Mouse (Mus musculus): ENCODE results near the gene Cldn4. TPM values are rescaled to one million over a fixed set of nuclear protein-coding genes. Genes with fewer than 3 reads are reported as not detected.
A peak's percentile ranks its signal among the peaks of the same experiment; 100 is the strongest.

The Cldn4 gene
- total RNA-seq, 2 experiments from 2014 or later, result not detected

DNA sequence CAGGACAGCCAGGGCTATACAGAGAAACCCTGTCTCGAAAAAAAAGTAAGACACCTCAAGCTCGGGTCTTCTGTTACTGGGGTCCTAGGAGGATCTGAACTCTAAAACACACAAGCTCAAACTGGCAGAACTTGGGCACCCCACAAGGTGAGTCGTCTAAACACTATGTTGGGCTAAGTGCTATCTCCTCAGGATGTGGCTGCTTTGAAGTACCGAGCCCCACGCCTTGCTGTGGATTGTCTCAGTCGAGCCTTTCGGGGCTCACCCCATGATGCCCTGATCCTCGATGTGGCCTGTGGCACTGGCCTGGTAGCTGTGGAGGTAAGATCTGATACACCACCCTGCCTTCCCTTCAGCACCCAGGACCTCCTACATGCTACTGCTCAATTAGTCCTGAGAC lies 13.5 kb downstream of the Cldn4 start:
- no peak for DNase-seq (ENCODE audit: low spot score in 2 of 2)

DNA sequence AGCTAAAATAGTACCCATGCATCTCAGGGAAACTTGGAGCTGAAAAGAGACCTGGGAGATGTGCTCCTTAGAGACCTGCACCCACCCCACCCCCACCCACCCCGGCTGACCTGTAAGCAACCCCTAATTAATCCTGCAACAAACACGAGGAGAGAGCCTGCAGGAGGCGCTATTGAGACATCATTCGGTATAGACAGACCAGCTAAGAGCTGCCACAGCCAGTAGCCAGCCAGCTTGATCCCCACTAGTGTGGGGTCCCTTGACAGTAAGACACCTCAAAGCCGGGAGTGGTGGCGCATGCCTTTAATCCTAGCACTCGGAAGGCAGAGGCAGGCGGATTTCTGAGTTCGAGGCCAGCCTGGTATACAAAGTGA lies 13.8 kb downstream of the Cldn4 start:
- peak; percentile 26 to 36 for DNase-seq (ENCODE audit: low spot score in 2 of 2)

DNA sequence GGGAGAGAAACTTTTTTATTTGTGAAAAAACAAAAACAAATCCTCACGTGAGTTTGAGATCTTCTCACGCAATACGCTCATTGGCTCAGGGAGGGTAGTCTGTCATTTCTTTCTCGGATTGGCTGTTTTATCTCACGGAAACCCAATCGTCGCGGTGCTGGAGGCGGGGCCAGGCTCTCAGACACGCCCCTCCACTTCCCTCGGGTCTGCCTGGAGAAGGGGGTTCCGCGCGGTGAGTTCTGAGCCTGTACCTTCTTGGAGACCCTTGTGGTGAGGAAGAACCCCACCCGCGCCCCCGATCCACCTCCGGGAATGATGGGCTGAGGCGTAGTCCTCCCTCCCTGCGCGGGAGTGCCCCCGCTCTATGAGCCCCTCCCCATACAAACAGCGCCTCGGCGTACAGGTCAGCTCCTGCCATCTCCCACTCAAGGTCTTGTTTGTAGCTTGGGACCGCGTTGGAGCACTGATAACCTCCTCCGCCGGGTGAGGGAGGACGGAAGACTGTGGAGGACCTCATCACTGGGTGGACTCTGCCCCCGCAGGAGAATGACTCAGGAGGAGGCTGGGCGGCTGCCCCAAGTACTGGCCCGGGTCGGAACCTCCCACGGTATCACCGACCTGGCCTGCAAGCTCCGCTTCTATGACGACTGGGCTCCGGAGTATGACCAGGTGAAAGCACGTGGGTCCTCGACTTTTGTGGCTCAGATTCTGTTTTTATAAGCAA lies 14.4 kb downstream of the Cldn4 start, which contains the start of gene Mettl27:
TSS of gene Mettl27 (plus strand) at position 190 of the 724 bp plus-strand sequence.
- DNase-seq (ENCODE audit: low spot score in 2 of 2), result peak; percentile 67 to 75

DNA sequence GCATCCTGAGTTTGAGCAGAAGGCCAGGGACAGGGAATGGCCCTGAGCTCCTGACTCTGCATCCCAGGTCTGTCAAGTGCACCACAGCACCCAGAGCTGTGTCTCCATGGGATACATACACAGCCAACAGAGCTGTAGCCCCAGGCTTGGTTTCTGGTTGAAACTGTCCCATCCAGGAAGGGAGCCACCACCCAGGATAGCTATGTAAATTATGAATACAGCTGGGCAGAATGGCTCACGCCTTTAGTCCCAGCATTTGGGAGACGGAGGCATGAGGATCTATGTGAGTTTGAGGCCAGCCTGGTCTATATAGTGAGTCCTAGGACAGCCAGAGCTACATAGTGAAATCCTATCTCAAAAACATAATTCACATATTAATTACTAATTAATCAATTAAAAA lies 16.7 kb downstream of the Cldn4 start:
- DNase-seq (ENCODE audit: low spot score in 2 of 2), result no peak

DNA sequence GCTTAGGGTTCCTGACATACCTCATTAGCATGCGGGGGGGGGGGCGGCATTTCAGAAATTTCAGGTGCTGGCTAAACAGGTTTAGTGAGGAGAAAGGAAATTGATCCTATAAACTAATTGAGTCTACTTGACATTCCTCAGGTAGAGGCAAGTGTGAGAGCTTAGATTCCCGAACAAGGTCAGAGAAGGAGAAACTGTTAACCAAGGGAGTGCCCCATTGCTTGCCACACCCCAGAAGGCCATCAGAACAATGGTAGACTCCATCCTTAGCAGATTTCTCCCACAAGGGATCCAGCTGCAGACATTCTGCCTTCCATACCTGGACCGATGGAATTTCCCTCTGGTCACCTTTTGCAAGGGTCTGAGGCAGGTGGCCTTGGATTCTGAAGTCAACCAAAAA lies 20.0 kb downstream of the Cldn4 start:
- DNase-seq (ENCODE audit: low spot score in 2 of 2), result no peak

DNA sequence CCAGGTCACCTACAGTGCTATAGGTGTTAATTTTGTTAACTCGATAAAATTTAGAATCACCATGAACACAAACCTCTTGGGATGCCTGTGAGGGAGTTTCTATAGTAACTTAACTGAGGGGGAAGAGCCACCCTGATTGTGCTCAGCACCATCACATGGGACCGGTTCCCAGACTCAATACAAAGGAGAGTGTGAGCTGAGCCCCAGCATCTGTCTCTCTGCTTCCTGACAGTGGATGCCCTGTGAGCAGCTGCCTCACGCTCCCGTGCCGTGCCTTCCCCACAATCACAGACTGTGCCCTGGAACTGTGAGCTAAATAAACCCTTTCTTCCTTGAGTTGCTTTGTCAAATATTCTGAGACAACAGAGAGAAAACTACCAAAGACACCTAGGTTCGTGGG lies 23.6 kb downstream of the Cldn4 start:
- no peak for DNase-seq (ENCODE audit: low spot score in 2 of 2)

DNA sequence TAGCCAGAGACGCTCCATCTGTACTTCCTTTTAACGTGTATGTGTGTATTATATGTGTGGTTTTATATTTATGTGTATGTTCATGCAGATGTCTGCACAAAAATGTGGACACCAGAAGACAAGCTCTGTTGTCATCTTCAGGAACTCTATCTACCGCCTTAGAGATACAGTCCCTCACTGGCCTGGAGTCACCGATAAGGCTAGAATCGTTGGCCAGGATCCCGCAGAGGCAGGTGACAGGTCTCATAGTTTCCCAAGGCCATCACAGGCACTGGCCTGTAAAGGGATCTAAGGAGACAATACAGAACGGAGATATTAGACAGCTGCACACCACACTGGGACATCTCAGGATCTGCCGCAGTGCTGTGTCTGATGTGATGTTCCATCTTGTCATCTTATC lies 25.6 kb downstream of the Cldn4 start:
- DNase-seq (ENCODE audit: low spot score in 2 of 2), result no peak

DNA sequence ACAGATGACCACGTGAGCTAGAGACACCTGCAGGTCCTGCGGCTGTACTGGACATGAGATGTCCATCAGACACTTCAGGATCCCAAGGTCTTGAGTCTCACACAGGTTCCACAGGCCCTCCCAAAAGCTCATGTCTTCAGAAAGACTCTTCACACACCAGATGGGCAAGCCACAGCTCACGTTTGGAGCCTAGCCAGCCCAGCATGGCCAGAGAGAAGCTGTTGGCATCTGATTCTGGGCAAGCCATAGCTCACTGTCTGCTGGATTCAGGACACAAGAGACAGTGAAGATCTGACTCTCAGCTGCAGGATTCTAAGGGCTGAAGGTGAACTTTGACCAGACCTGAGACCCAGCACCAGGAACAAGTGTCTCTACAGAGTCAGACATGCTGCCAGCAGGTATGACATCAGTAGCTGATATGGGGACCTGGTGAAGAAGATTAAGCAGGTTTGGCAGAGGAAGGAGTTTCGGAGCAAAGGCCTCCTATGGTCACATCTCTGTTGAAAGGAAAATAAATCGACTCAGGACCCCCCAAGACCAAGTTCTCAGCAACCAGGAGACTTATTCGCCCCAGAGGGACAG lies 26.5 kb downstream of the Cldn4 start:
- DNase-seq (ENCODE audit: low spot score in 2 of 2), result no peak

DNA sequence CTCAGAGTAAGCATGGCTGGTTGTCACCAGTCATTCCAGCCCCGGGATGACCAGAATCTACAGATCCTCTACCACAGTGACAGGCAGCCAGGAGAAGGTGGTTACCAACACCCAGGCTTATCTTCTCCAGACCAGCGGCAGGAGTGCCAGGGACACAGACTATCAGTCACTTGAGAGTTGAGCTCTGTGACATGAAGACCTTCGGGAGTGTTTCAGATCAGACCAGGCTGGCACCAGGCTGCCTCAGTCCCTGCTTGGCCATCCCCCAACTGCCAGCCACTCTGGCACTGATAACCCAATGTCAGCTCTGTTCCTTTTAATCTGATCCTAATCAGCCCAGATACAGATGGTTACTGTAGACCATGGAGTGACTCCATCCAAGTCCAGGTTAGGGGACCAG lies 27.6 kb downstream of the Cldn4 start:
- no peak for DNase-seq (ENCODE audit: low spot score in 2 of 2)

DNA sequence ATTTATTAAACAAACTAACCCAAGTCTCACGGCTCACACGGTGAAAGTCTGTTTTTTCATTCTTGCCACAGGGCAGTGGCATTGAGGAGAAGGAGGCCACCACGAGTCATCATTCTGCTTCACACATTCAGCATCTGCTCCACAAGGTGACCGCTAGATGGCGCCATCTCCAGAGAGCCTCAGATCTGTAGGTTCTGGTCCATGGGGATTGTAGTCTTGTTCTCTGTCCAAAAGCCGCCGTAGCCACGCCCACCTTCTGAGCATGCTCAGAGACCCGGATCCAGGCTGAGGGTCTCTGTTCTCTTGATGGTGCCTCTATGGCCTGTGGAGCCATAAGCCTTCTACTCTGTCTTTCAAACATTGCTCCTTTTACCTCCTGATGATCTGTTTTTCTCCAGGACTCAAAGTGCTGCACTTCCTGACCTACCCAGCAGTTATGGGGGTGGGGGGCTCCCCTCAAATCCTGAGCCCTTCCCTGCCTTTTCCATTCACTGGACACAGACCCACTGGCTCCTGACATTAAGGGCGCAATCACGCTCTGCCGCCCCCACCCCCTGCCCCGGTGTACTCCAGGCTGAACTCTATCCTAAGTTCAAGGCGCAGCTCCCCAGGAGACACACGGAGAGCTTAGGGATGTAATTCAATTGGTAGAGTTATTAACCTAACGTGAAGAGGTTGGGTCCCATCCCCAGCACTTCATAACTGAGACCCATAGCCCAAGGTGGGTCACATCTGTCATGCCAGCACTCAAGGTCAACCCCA lies 28.5 kb downstream of the Cldn4 start:
- DNase-seq (ENCODE audit: low spot score in 2 of 2), result peak; percentile 12 to 29

DNA sequence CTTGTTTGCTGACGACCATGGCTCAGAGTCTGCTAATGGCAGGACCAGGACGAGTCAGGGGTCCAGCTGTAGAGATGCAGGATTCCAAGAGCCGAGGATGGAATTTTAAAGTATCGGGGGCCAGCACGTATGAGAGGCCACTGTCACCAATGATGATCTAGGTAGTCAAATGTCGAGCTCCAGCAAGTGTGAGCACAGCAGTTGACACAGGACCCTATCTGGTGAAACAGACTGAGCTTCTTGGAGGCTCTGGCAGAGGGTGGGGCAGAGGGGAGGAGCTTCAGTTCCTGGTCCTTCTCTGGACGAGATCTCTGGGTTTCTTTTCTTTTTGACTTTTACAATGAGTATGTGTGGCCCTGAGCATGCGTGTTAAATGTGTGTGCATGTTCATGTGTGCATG lies 31.4 kb downstream of the Cldn4 start, which contains the start of gene Cldn13:
TSS of gene Cldn13 (minus strand) at position 216 of the 400 bp plus-strand sequence.
- no peak for DNase-seq (ENCODE audit: low spot score in 2 of 2)

DNA sequence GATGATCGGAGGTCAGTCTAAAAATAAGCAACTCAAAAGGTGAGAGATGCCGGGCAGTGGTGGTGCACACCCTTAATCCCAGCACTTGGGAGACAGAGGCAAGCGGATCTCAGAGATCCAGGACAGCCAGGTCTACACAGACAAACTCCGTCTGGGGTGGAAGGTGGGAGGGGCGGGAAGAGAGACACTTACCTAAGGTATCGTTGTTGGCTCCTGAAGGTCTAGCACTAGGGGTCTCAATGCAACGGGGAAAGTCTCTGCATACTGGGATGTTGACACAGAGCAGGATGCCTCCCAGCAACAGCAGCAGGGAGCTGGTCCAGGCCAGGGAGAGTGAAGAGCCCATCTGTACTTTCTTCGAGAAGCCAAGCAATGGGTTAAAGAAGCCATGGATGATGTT lies 32.2 kb downstream of the Cldn4 start:
- DNase-seq (ENCODE audit: low spot score in 2 of 2), result no peak

DNA sequence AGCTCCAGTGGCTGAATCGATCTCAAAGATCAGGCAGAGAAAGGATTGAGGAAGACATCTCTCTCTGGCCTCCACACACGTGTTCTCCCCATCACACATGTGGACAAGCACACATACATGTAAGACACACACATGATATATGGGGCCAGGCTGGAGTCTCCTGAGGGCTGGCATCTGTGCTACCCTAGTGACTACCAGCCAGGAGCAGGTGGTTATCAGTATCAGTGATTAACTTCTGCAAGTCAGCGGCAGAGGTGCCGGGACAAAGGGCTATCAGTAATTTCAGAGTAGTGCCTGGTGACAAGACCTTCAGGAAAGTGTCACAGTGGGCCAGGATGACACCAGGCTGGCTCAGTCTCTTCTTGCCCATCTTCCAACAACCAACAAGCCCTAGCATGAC lies 33.0 kb downstream of the Cldn4 start:
- no peak for DNase-seq (ENCODE audit: low spot score in 2 of 2)

DNA sequence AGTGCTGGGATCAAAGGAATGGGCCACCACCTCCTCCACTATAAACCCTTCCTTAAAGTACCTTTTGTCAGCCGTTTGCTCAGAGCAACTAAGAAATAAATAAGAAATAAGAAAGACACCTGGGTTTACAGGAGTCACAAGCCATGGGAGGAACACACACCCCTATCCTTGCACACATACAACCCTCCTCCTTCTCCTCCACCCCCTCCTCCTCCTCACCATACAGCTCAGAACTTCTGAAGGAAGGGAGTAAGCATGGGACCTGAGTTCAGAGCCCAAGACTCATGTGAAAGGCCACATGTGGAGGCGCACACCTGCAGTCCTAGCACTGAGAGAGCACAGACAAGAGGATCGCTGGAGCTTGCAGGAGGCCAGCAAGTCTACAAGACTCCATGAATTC lies 33.4 kb downstream of the Cldn4 start:
- no peak for DNase-seq (ENCODE audit: low spot score in 2 of 2)

DNA sequence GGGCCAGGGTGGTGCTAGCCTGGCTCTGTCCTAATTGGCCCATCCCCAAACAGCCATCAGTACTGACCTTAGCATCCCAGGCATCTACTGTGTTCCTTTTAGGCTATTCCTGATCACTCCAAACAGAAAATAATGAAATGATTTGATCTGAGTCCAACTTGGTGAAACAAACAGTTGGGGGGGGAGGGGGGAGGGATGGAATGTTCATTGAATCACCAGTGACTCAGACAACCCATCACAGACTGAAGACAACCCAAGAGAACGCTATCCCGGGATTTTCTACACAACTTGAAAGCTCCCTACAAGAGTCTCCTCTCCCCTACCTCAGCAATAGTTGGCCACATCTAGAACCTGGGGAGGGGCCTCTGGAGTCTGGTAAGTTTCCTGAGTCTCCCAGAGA lies 34.8 kb downstream of the Cldn4 start:
- no peak for DNase-seq (ENCODE audit: low spot score in 2 of 2)

DNA sequence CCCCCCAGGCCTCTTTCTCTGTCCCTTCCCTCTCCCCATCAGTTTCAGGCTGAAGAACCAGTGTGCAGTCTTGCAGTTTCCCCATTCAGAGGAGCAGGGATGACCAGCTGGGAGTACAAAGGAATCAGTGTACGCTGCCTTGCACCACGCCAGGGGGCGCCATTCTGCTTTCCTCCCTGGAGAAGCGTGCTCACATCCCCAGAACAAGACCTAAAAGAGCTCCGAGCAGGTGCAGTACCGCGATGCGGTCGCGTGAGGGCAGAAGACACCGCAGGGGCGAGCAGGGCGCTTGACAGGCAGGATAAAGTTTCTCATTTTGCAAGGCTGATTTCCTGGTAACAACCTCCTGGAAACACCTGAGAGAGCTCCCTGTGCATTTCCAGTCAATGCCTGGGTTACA lies 39.6 kb downstream of the Cldn4 start:
- DNase-seq (ENCODE audit: low spot score in 2 of 2), result peak; percentile 97 to 99

DNA sequence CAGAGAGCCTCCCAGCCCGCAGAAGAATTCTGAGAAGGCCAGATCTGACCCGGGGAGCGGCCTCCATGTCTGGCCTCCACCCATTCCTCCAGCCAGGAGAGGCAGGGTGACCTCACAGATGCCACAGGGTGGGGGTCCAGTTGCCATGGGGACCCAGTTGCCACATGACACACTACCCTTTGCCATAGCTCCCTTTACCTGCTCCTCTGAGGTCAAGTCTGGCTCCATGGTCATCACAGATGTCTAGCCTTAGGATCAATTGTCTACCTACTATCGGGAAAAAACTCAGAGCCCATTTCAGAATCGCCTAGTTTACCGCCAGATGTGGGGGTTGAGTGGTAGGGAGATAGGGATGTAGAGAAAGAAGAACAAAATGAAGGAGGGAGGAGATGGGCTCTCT lies 40.1 kb downstream of the Cldn4 start, which contains the start of gene Tmem270:
TSS of gene Tmem270 (minus strand) at position 101 of the 400 bp plus-strand sequence.
- no peak for DNase-seq (ENCODE audit: low spot score in 2 of 2)

DNA sequence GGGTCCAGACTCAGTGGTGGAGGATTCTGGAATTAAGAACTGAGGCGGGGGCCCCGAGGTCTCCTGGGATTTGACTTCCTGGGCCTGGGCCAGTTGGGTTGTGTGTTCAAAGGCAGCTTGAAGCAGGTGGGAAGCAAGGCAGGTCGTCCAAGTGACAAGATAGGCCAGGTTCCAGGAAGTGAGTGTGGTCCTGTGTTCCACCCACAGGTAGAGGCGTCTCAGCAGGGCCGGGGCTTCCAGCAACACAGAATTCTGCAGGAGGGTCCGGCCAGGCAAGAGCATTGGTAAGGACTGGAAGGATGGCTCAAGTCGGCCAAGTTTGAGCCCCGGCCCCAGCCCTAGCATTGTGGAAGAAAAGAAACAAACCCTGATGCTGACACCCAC lies 45.1 kb downstream of the Cldn4 start:
- no peak for DNase-seq (ENCODE audit: low spot score in 2 of 2)

DNA sequence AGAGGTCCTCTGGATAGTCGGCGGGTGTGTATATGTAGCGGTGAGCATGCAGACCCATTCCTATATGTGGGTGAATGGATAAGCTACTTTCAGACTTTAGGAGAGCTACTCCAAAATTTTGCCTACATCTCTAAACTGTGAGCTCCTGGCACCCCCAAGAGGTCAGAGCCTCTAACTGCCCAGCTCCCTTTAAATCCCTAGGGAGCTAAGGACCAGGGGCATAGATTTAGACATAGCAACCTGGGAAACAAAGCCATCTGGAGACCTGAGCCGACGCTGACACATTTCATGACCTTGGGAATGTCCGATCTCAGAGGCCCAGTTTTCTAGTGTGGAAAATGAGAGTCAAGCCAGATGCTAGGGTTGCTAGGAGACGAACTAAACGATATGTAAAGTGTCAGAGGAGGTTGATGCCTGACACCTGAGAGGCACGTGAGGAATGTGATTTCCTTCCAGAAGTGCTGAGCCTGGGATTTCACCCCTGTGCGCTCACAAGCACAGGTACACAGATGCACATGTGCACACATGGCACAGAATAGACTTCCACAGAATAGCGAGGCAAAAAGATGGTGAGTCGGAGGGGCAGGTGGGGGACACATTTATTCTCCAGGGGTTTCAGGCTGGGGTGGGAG lies 45.6 kb downstream of the Cldn4 start:
- peak in 1 of 2 experiments; percentile 26 for DNase-seq (ENCODE audit: low spot score in 2 of 2)

DNA sequence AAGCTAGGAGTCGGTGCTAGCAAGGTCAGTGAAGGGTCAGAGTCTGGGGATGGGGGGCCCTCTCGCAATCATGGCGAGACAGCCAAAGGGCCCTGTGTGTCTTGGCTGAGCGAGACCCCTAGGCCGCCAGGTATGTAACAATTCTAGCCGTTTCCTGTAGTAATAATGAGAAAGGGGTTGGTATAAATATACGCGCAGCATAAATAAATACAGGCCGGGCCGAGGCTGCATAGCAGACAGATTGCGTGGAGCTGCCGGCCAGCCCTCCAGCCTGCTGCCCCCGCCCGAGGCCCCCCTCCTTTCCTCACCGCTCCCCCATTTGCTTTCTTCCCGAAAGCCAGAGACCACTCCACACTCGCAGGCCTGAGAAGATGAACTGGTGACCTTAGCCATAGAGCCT lies 49.1 kb downstream of the Cldn4 start:
- no peak for DNase-seq (ENCODE audit: low spot score in 2 of 2)

DNA sequence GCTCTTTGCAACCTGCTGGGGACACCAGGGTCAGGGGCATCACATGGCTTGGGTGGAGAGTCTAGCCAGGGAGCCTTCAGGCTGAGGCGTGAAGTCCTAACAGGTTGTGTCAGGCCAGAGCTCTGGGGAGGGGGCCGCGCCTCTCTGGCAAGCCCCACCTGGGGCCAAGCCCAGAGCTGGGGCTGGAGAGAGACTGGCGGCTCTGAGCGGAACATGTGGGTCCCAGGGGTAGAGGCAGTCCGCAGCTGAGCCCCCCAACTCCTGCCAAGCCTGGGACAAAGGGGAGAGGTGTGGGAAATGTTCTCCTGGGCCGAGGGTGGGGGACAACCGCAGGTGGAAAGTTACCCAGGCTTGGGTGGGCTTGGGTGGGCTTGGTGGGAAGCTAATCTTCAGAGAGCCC lies 49.8 kb downstream of the Cldn4 start:
- DNase-seq (ENCODE audit: low spot score in 2 of 2), result no peak

DNA sequence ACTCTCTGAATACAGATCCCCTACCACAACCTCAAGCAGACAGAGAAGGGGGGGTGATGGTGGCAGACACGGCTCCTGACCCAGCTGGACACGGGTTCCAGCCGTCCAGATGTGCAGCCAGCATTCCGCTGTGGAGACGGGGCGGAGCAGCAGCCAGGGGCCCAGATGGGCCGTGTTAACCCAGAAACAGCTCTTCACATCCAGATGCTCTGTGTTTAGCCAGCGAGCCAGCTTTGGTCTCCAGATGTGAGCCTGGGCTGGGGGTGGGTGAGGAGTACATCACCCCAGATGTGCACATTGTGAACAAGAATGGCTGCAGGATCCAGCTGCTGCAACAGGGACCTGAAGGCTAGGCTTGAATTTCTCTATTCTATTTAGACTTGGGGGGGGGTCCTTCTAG lies 51.4 kb downstream of the Cldn4 start:
- no peak for DNase-seq (ENCODE audit: low spot score in 2 of 2)

Data from left cerebral cortex, adult 18-20 months (tissue).